Mouse (Mus musculus): Measurements from ENCODE around the gene AW011738. TPM values are rescaled to one million over a fixed set of nuclear protein-coding genes. Genes with fewer than 3 reads are reported as not detected.

Gene AW011738
- polyA plus RNA-seq, 1 experiment = 0.15 TPM

- Histone ChIP-seq H3K4me3 (replicated peaks) (no peak overlapping the region), H3K27me3 (ENCODE audit: control insufficient read depth) (peaks cover 21% of the 10 kb centered on the region), H3K4me1 (ENCODE audit: control insufficient read depth) (no peaks in the 10 kb centered on the region), H3K36me3 (ENCODE audit: control insufficient read depth) (no peaks in the 10 kb centered on the region), H3K9me3 (ENCODE audit: control insufficient read depth, low read length) (no peaks in the 10 kb centered on the region)
- TF ChIP-seq TAL1 (IDR thresholded peaks at IDR 0.05; ENCODE audit: low read length) = no peak
- TF ChIP-seq GATA1 (IDR thresholded peaks at IDR 0.05; ENCODE audit: low read length) = no peak
These were observed 7.0 kb downstream of the AW011738 start for GRCm38 (mm10) chr4:156209963-156210635.

- H3K36me3 ChIP-seq (ENCODE audit: control insufficient read depth) = no peaks in the 10 kb centered on the region
- H3K27me3 ChIP-seq (ENCODE audit: control insufficient read depth) = peaks cover 6% of the 10 kb centered on the region
- H3K4me3 ChIP-seq (replicated peaks) = no peak overlapping the region
- no peaks in the 10 kb centered on the region for H3K4me1 ChIP-seq (ENCODE audit: control insufficient read depth)
- H3K9me3 ChIP-seq (ENCODE audit: control insufficient read depth, low read length) = no peaks in the 10 kb centered on the region
- no peak for TF ChIP-seq TAL1 (IDR thresholded peaks at IDR 0.05; ENCODE audit: low read length)
These were observed 10.0 kb downstream of the AW011738 start for GRCm38 (mm10) chr4:156213134-156213533.

- no peaks in the 10 kb centered on the region for H3K36me3 ChIP-seq (ENCODE audit: control insufficient read depth)
- H3K9me3 ChIP-seq (ENCODE audit: control insufficient read depth, low read length) = no peaks in the 10 kb centered on the region
- no peak for TF ChIP-seq TAL1 (IDR thresholded peaks at IDR 0.05; ENCODE audit: low read length)
- no peak for TF ChIP-seq GATA1 (IDR thresholded peaks at IDR 0.05; ENCODE audit: low read length)
These were observed 12.5 kb downstream of the AW011738 start, which contains the start of gene Perm1 for GRCm38 (mm10) chr4:156215649-156216048. Perm1 (plus strand) TSS chr4:156215868.

GRCm38 (mm10) chr4:156216196-156216595, 13.1 kb downstream of the AW011738 start:
- Histone ChIP-seq H3K9me3 (ENCODE audit: control insufficient read depth, low read length) (no peaks in the 10 kb centered on the region), H3K4me1 (ENCODE audit: control insufficient read depth) (peaks cover 3% of the 10 kb centered on the region), H3K36me3 (ENCODE audit: control insufficient read depth) (no peaks in the 10 kb centered on the region), H3K27me3 (ENCODE audit: control insufficient read depth) (peaks cover 4% of the 10 kb centered on the region), H3K4me3 (replicated peaks) (no peak overlapping the region)
- no peak for TF ChIP-seq TAL1 (IDR thresholded peaks at IDR 0.05; ENCODE audit: low read length)
- TF ChIP-seq GATA1 (IDR thresholded peaks at IDR 0.05; ENCODE audit: low read length) = no peak

More at GRCm38 (mm10) chr4:156215649-156216048, 12.5 kb downstream of the AW011738 start, which contains the start of gene Perm1:
- peaks cover 4% of the 10 kb centered on the region for H3K27me3 ChIP-seq (ENCODE audit: control insufficient read depth)
- H3K4me3 ChIP-seq (replicated peaks) = no peak within 1 kb of the TSS
- H3K4me1 ChIP-seq (ENCODE audit: control insufficient read depth) = no peaks in the 10 kb centered on the region

GRCm38 (mm10) chr4:156217022-156217669, 14.0 kb downstream of the AW011738 start:
- no peaks in the 10 kb centered on the region for H3K36me3 ChIP-seq (ENCODE audit: control insufficient read depth)
- H3K9me3 ChIP-seq (ENCODE audit: control insufficient read depth, low read length) = no peaks in the 10 kb centered on the region
- H3K4me3 ChIP-seq (replicated peaks) = no peak overlapping the region
- peaks cover 4% of the 10 kb centered on the region for H3K27me3 ChIP-seq (ENCODE audit: control insufficient read depth)
- TF ChIP-seq TAL1 (IDR thresholded peaks at IDR 0.05; ENCODE audit: low read length) = no peak
- no peak for TF ChIP-seq GATA1 (IDR thresholded peaks at IDR 0.05; ENCODE audit: low read length)
- H3K4me1 ChIP-seq (ENCODE audit: control insufficient read depth) = peaks cover 5% of the 10 kb centered on the region

- TF ChIP-seq TAL1 (IDR thresholded peaks at IDR 0.05; ENCODE audit: low read length) (no peak), GATA1 (IDR thresholded peaks at IDR 0.05; ENCODE audit: low read length) (no peak)
- Histone ChIP-seq H3K36me3 (ENCODE audit: control insufficient read depth) (no peaks in the 10 kb centered on the region), H3K4me1 (ENCODE audit: control insufficient read depth) (peaks cover 5% of the 10 kb centered on the region), H3K27me3 (ENCODE audit: control insufficient read depth) (peaks cover 4% of the 10 kb centered on the region), H3K4me3 (replicated peaks) (no peak overlapping the region), H3K9me3 (ENCODE audit: control insufficient read depth, low read length) (no peaks in the 10 kb centered on the region)
These were observed 14.7 kb downstream of the AW011738 start for GRCm38 (mm10) chr4:156217838-156218237.

- H3K4me1 ChIP-seq (ENCODE audit: control insufficient read depth) = peaks cover 5% of the 10 kb centered on the region
- no peak for TF ChIP-seq TAL1 (IDR thresholded peaks at IDR 0.05; ENCODE audit: low read length)
- no peak for TF ChIP-seq GATA1 (IDR thresholded peaks at IDR 0.05; ENCODE audit: low read length)
- H3K36me3 ChIP-seq (ENCODE audit: control insufficient read depth) = no peaks in the 10 kb centered on the region
- H3K9me3 ChIP-seq (ENCODE audit: control insufficient read depth, low read length) = no peaks in the 10 kb centered on the region
- H3K27me3 ChIP-seq (ENCODE audit: control insufficient read depth) = peaks cover 4% of the 10 kb centered on the region
- H3K4me3 ChIP-seq (replicated peaks) = no peak overlapping the region
These were observed 16.8 kb downstream of the AW011738 start for GRCm38 (mm10) chr4:156219936-156220335.

- Histone ChIP-seq H3K9me3 (ENCODE audit: control insufficient read depth, low read length) (no peaks in the 10 kb centered on the region), H3K4me3 (replicated peaks) (no peak overlapping the region), H3K4me1 (ENCODE audit: control insufficient read depth) (peaks cover 21% of the 10 kb centered on the region), H3K27me3 (ENCODE audit: control insufficient read depth) (no peaks in the 10 kb centered on the region), H3K36me3 (ENCODE audit: control insufficient read depth) (peaks cover 4% of the 10 kb centered on the region)
- TF ChIP-seq TAL1 (IDR thresholded peaks at IDR 0.05; ENCODE audit: low read length) = no peak
- no peak for TF ChIP-seq GATA1 (IDR thresholded peaks at IDR 0.05; ENCODE audit: low read length)
These were observed 21.2 kb downstream of the AW011738 start for GRCm38 (mm10) chr4:156224276-156224675.

- Histone ChIP-seq H3K9me3 (ENCODE audit: control insufficient read depth, low read length) (no peaks in the 10 kb centered on the region), H3K36me3 (ENCODE audit: control insufficient read depth) (peaks cover 40% of the 10 kb centered on the region), H3K27me3 (ENCODE audit: control insufficient read depth) (no peaks in the 10 kb centered on the region), H3K4me3 (replicated peaks) (no peak overlapping the region), H3K4me1 (ENCODE audit: control insufficient read depth) (peaks cover 22% of the 10 kb centered on the region)
- TF ChIP-seq GATA1 (IDR thresholded peaks at IDR 0.05; ENCODE audit: low read length) = no peak
- no peak for TF ChIP-seq TAL1 (IDR thresholded peaks at IDR 0.05; ENCODE audit: low read length)
These were observed 24.8 kb downstream of the AW011738 start for GRCm38 (mm10) chr4:156227752-156228392.
